Mouse (Mus musculus) retina, postnatal 7 days (tissue): ENCODE data around the gene Fsd1l.
"Not testable (repeated sequence)": the region's sequence is repeated elsewhere in the genome, so short reads cannot be mapped to it uniquely, and the experiment has no call there.

Experiments used
- DNase-seq: peaks from one replicate; pipeline ENCODE4 v3.0.0-alpha.2; 2012; ENCODE audit warnings: low read depth, low spot score

Fsd1l gene

DNA sequence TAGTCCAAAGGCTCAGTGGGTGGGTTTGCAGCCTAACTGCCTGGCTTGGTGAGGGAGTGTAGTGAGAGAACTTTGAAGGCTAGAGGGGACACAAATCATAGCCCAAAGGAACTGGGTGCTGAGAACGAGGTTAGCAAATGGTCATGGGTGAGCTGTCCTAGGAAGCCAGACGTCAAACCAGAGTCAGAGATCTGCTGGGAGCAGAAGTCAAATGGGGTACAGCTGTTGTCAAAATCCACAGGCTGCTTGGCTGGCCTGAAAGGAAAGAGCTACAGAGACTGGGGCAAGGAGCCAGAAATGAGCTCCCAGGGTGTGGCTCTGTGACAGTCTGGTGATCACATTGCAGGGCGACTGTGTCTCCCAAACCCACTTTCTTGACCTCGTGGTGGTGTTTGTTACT, 2.3 kb upstream of the Fsd1l start:
- no peak for DNase-seq

DNA sequence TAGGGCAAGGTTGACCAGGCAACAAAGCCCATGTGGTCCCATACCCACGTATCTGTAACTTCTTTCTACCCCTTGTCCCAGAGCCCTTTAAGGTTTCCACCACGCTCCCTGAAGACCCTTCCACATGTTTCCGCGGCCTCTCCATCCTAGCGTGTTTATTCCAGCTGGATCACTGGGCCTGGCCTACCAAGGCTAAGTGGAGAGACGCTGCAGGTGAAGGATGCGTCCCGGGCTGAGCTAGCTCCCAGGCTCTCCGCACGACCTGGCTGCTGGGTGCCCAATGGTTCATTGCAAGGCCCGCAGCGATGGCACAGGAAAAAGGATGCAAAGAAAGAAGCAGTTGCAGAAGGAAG, 332 bp upstream of the Fsd1l start:
- peak; percentile 16 for DNase-seq

- no peak for DNase-seq
Measured at GRCm38 (mm10) chr4:53632011-53632349, 709 bp downstream of the Fsd1l start.

DNA sequence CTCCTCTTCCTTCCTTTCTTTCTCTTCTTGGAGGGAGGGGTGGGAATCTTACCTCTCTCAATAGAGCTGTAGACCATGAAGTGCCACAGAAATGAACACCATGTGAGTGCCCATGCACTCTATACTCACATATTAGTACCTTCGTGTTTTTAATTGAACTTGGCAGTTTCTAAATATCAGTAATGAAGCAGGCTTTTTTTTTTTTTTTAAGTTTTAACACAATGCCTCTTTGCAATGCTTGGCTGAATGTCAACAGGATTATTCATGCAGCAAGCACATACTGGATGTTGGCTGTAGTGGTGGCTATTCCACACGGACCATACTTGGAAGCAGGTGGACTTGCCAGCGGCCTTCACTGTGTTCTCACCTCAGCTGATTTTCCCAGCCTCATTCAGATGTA, 4.1 kb downstream of the Fsd1l start:
- DNase-seq, result no peak

- no peak for DNase-seq
Measured at GRCm38 (mm10) chr4:53637269-53637909, 6.1 kb downstream of the Fsd1l start.

DNA sequence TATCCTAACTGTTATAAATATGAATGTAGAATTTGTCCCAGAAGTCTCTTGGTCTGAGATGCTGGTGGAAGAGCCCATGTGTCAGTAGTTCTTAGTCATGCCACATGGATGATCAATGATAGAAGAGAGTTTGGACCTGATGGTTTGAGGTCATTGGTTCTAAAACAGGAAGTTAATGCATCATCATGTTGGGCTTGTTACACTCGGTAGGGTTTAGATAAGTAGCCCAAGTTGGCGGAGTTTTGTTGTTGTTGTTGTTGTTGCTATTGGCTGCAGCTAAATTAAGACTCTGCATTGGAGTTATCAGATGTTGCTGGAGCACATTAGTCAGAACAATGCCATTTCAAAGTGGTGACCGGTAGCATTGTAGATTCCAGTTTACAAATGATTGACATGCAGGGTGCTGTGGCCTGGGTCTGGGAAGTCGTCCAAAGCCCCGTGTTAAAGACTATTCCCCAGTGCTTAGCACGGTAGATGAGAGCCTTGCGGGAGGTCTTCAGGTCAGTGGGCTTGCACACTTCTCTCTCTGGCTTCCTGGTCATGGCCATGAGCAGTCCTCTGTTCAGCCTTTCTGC, 7.4 kb downstream of the Fsd1l start:
- no peak for DNase-seq

GRCm38 (mm10) chr4:53658029-53658428, 26.8 kb downstream of the Fsd1l start:
- no peak for DNase-seq

- DNase-seq, result no peak
Measured at GRCm38 (mm10) chr4:53660711-53661110, 29.4 kb downstream of the Fsd1l start.

- no peak for DNase-seq
Measured at GRCm38 (mm10) chr4:53682092-53682491, 50.8 kb downstream of the Fsd1l start.

GRCm38 (mm10) chr4:53688965-53689364, 57.7 kb downstream of the Fsd1l start:
- no peak for DNase-seq

DNA sequence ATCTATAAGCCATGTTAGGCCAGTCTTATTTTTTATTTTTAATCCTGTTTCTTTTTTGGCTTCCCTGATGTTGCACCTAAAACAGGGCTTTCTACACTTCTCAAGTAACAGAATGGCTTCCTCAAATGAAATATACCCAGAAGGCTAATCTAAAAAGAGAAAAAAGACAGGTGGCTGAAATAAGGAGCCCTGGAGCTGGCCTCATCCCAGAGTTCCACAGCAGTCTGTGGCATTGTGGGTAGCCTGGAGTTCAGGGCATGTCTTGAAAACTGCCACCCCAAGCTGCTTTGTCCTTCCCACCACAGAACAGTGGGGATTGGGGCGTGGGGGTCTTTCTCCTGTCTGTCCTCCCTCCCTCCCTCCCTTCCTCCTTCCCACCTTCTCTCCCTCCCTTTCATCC, 60.1 kb downstream of the Fsd1l start:
- DNase-seq, result no peak

- DNase-seq, result not testable (repeated sequence)
Measured at GRCm38 (mm10) chr4:53709166-53709565, 77.9 kb downstream of the Fsd1l start.

- DNase-seq, result no peak
Measured at GRCm38 (mm10) chr4:53710021-53710420, 78.8 kb downstream of the Fsd1l start.

- no peak for DNase-seq
Measured at GRCm38 (mm10) chr4:53710555-53711328, 79.5 kb downstream of the Fsd1l start.

DNA sequence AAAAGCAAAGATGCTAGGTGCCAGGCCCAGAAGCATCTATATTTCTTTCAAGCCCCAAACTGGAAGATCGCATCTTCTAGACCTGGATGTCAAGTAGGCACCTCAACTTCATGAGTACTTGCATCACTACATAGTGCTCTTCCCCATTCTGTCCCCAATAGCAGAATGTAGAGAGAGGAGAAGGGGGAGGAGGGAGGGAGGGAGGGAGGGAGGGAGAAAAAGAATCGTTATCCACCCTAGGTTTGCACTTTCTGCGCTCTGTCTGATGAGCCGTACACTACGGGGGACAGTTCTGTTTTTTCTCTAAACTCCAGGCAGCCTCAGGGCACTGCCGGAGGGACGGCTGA, 82.4 kb downstream of the Fsd1l start, which contains the start of gene Fktn:
TSS of gene Fktn (plus strand) at position 295 of the 347 bp plus-strand sequence.
- DNase-seq, result no peak

- DNase-seq, result peak; percentile 88
Measured at GRCm38 (mm10) chr4:53714051-53714814, 83.0 kb downstream of the Fsd1l start.

DNA sequence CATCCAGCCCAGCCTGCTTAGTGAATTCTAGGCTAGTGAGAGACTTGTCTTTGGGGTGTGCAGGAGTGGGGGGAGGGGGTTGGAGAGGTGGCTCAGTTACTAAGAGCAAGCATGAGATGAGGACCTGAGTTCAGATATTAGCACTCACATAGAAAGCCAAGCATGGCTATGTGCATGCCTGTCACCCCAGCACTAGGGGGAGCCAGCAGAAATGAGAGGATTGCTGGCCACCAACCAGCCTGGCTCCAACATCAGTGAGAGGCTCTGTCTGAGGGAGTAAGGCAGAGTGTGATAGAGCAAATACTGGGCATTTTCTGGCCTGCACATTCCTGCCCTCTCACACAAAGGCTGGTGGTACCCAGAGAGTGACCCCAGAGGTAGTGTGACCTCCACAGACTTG, 84.7 kb downstream of the Fsd1l start:
- DNase-seq, result no peak

GRCm38 (mm10) chr4:53717546-53717945, 86.3 kb downstream of the Fsd1l start:
- no peak for DNase-seq

GRCm38 (mm10) chr4:53718261-53718660, 87.0 kb downstream of the Fsd1l start:
- DNase-seq, result no peak

DNA sequence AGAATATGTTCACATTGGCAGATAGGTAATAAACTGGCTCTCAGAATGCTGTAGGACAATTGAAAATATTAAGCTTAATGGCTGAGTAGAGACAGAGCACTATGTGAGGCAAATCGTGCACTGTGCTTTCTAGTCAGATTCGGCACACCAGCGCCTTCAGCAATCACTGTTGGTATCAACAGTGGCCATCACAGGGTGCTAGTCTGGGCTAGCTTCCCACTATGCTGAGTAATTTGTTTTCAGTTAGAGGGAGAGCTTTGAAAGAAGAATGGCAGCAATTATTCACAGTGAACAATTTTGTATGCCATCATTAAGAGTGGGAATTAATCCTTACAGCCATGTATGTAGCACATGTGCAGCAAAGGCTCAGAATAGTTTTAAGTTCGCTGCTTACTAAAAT, 91.2 kb downstream of the Fsd1l start:
- DNase-seq, result peak; percentile 9

DNA sequence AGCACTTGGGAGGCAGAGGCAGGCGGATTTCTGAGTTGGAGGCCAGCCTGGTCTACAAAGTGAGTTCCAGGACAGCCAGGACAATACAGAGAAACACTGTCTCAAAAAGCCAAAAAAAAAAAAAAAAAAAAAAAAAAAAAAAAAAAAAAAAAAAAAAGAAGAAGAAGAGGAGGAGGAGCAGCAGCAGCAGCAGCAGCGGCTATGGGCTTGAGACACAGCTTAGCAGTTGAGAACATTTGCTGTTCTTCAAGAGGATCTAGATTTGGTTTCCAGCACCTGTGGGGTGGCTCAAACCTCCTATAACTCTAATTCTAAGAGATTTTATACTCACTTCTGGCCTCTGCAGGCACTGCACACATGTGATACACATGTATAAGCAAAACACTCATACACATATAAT, 94.8 kb downstream of the Fsd1l start:
- not testable (repeated sequence) for DNase-seq

GRCm38 (mm10) chr4:53728121-53728520, 96.8 kb downstream of the Fsd1l start:
- no peak for DNase-seq
